30 mouse cellular contexts compared by ENCODE assay signal in the genomic region with DNA sequence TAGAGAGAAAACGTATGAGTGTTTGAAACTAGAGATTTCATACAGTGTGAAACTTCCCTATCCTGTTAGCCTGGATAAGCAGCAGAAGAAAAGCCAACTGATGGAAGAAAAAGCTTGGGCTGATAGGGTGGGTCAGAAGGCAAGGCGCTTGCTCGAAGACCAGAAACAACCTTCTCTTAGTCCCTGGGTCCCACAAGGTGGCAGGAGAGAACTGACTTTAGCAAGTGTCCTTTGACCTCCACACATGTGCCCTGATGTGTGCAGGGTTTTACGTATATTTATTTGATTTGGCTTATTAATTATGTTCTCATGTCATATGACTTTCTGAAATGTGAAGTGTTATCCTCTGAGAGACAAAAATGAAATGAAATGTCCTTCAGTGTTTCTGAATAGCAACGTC.
DNase-seq lines count a peak whose midpoint lies in the region; ATAC-seq and TF ChIP-seq lines count a peak whose summit lies in the region.
"Had no signal": no experiment of that assay in that cellular context is flagged by ENCODE, and none has a peak within 500 bp of the region (broad histone marks: within the 10 kb centered on the region; RNA-seq: fewer than 3 reads in every experiment).

No protein-coding gene starts in this region.

- H3K4me1 ChIP-seq in forebrain, embryonic 11.5 days (replicated peaks; ENCODE audit: control insufficient read depth, insufficient read depth, low read length), result peaks cover 2% of the 10 kb centered on the region; the same call in 1 of the 2 replicates
- peaks cover 16% of the 10 kb centered on the region for H3K4me1 ChIP-seq in forebrain, embryonic 13.5 days
- H3K4me1 ChIP-seq in intestine, postnatal 0 days (replicated peaks; ENCODE audit: control insufficient read depth, insufficient read depth, low read length), result peaks cover 11% of the 10 kb centered on the region; the same call in 1 of the 2 replicates
- H3K4me1 ChIP-seq in intestine, embryonic 16.5 days (ENCODE audit: control insufficient read depth, insufficient read depth, low read length), result peaks cover 25% of the 10 kb centered on the region
- peaks cover 8% of the 10 kb centered on the region; the same call in 1 of the 2 replicates for H3K4me1 ChIP-seq in lung, postnatal 0 days (ENCODE audit: insufficient read depth, low read depth, low read length)

- DNase-seq in forebrain, embryonic 11.5 days (ENCODE audit: low spot score), result peak; percentile 14
- DNase-seq in lung, postnatal 0 days (ENCODE audit: low spot score), result no peak
- no peak for DNase-seq in lung, postnatal 36 days
- peak; percentile 9 for DNase-seq in 416B (ENCODE audit: low read depth)
- no peak for DNase-seq in cerebellum, adult 11 months
- DNase-seq: adrenal gland, postnatal 14 days; cerebellum, adult 11-12 months; cerebellum, adult 9-11 months; embryo, embryonic 11 days; heart, postnatal 10 days; kidney, adult 9 months; layer of hippocampus, postnatal 36 days; left cerebral cortex, postnatal 4 days; liver, embryonic 13.5 days; lung, adult 2 months; lung, postnatal 14 days; right cerebral cortex, postnatal 4 days had no signal

- TF ChIP-seq CTCF in intestine, postnatal 0 days (IDR thresholded peaks at IDR 0.05; ENCODE audit: low read depth), result peak; percentile 62
- TF ChIP-seq CTCF in lung, postnatal 0 days (IDR thresholded peaks at IDR 0.05), result peak; percentile 40

- no peaks in the 10 kb centered on the region for H3K27me3 ChIP-seq in forebrain, embryonic 11.5 days (ENCODE audit: control insufficient read depth, insufficient read depth, low read length)
- no peaks in the 10 kb centered on the region; the same call in 1 of the 2 replicates for H3K27me3 ChIP-seq in forebrain, embryonic 13.5 days
- H3K27me3 ChIP-seq in intestine, postnatal 0 days (replicated peaks; ENCODE audit: control insufficient read depth, insufficient read depth, low read length), result no peaks in the 10 kb centered on the region
- H3K27me3 ChIP-seq in intestine, embryonic 16.5 days (replicated peaks; ENCODE audit: control insufficient read depth, insufficient read depth, low read length), result no peaks in the 10 kb centered on the region
- H3K27me3 ChIP-seq in lung, postnatal 0 days (replicated peaks; ENCODE audit: insufficient read depth, low read length), result no peaks in the 10 kb centered on the region
- H3K27me3 ChIP-seq: embryonic facial prominence, embryonic 12.5 days; liver, embryonic 13.5 days; neural tube, embryonic 12.5 days; Patski had no signal

- no peak for TF ChIP-seq EP300 in lung, postnatal 0 days (IDR thresholded peaks at IDR 0.05)

- 76% methylated on average over 5 of the region's 5 CpGs for WGBS in forebrain, embryonic 11.5 days
- 82% methylated on average over 5 of the region's 5 CpGs for WGBS in forebrain, embryonic 13.5 days
- 86% methylated on average over 5 of the region's 5 CpGs for WGBS in intestine, postnatal 0 days
- WGBS in intestine, embryonic 16.5 days, result 87% methylated on average over 5 of the region's 5 CpGs
- 83% methylated on average over 5 of the region's 5 CpGs for WGBS in lung, postnatal 0 days

- H3K9me3 ChIP-seq in forebrain, embryonic 11.5 days (ENCODE audit: control insufficient read depth, low read length), result no peaks in the 10 kb centered on the region
- no peaks in the 10 kb centered on the region for H3K9me3 ChIP-seq in forebrain, embryonic 13.5 days (replicated peaks)
- H3K9me3 ChIP-seq in intestine, postnatal 0 days (ENCODE audit: control insufficient read depth), result no peaks in the 10 kb centered on the region
- no peaks in the 10 kb centered on the region for H3K9me3 ChIP-seq in intestine, embryonic 16.5 days (ENCODE audit: control insufficient read depth, low read length)
- H3K9me3 ChIP-seq in lung, postnatal 0 days (ENCODE audit: low read length), result no peaks in the 10 kb centered on the region
- H3K9me3 ChIP-seq: embryonic facial prominence, embryonic 12.5 days; hindbrain, embryonic 10.5 days; liver, embryonic 13.5 days; neural tube, embryonic 12.5 days had no signal

- no peak overlapping the region for H3K4me3 ChIP-seq in forebrain, embryonic 11.5 days (ENCODE audit: low read depth, low read length)
- no peak overlapping the region for H3K4me3 ChIP-seq in forebrain, embryonic 13.5 days
- no peak overlapping the region for H3K4me3 ChIP-seq in intestine, postnatal 0 days (ENCODE audit: low read depth, low read length)
- no peak overlapping the region for H3K4me3 ChIP-seq in intestine, embryonic 16.5 days (ENCODE audit: low read length)
- no peak overlapping the region for H3K4me3 ChIP-seq in lung, postnatal 0 days (ENCODE audit: low read depth, low read length)
- H3K4me3 ChIP-seq: embryonic facial prominence, embryonic 12.5 days; hindbrain, embryonic 10.5 days; liver, embryonic 13.5 days; myocyte; neural tube, embryonic 12.5 days had no signal

- no peak for ATAC-seq in forebrain, embryonic 11.5 days (replicated peaks; ENCODE audit: low FRiP score)
- no peak for ATAC-seq in forebrain, embryonic 13.5 days
- no peak for ATAC-seq in intestine, postnatal 0 days
- no peak for ATAC-seq in intestine, embryonic 16.5 days
- no peak for ATAC-seq in lung, postnatal 0 days
- ATAC-seq: forebrain, embryonic 16.5 days; hindbrain, embryonic 16.5 days; midbrain, embryonic 16.5 days; Patski had no signal

- no peak overlapping the region for H3K9ac ChIP-seq in forebrain, embryonic 11.5 days (ENCODE audit: low read length)
- no peak overlapping the region for H3K9ac ChIP-seq in forebrain, embryonic 13.5 days
- H3K9ac ChIP-seq in intestine, postnatal 0 days (ENCODE audit: low read depth, low read length), result no peak overlapping the region
- H3K9ac ChIP-seq in intestine, embryonic 16.5 days (ENCODE audit: low read depth, low read length), result no peak overlapping the region
- H3K9ac ChIP-seq in lung, postnatal 0 days (replicated peaks; ENCODE audit: low read depth), result no peak overlapping the region
- H3K9ac ChIP-seq: embryonic facial prominence, embryonic 12.5 days; liver, embryonic 13.5 days; neural tube, embryonic 12.5 days had no signal

- no peak overlapping the region for H3K27ac ChIP-seq in forebrain, embryonic 11.5 days (ENCODE audit: low read depth, low read length)
- H3K27ac ChIP-seq in forebrain, embryonic 13.5 days, result no peak overlapping the region
- H3K27ac ChIP-seq in intestine, postnatal 0 days (ENCODE audit: low read depth, low read length), result no peak overlapping the region
- H3K27ac ChIP-seq in intestine, embryonic 16.5 days (ENCODE audit: low read length), result no peak overlapping the region
- H3K27ac ChIP-seq in lung, postnatal 0 days (ENCODE audit: low read length), result no peak overlapping the region
- H3K27ac ChIP-seq: embryonic facial prominence, embryonic 12.5 days; hindbrain, embryonic 10.5 days; liver, embryonic 13.5 days; neural tube, embryonic 12.5 days had no signal

- no peaks in the 10 kb centered on the region for H3K36me3 ChIP-seq in forebrain, embryonic 11.5 days (ENCODE audit: control insufficient read depth, insufficient read depth, low read length)
- no peaks in the 10 kb centered on the region for H3K36me3 ChIP-seq in forebrain, embryonic 13.5 days (ENCODE audit: poor library complexity, severe bottlenecking)
- H3K36me3 ChIP-seq in intestine, postnatal 0 days (ENCODE audit: control insufficient read depth, insufficient read depth), result no peaks in the 10 kb centered on the region; the same call in 1 of the 2 replicates
- no peaks in the 10 kb centered on the region for H3K36me3 ChIP-seq in intestine, embryonic 16.5 days (ENCODE audit: control insufficient read depth, insufficient read depth, low read length)
- no peaks in the 10 kb centered on the region for H3K36me3 ChIP-seq in lung, postnatal 0 days (ENCODE audit: insufficient read depth, low read length)
- H3K36me3 ChIP-seq: embryonic facial prominence, embryonic 12.5 days; hindbrain, embryonic 10.5 days; liver, embryonic 13.5 days; neural tube, embryonic 12.5 days had no signal

- H3K4me2 ChIP-seq in forebrain, embryonic 11.5 days (ENCODE audit: low read depth, low read length, severe bottlenecking), result no peak overlapping the region
- H3K4me2 ChIP-seq in forebrain, embryonic 13.5 days, result no peak overlapping the region
- no peak overlapping the region for H3K4me2 ChIP-seq in intestine, postnatal 0 days (replicated peaks; ENCODE audit: low read depth)
- no peak overlapping the region for H3K4me2 ChIP-seq in intestine, embryonic 16.5 days (ENCODE audit: low read depth, low read length)
- H3K4me2 ChIP-seq in lung, postnatal 0 days (replicated peaks; ENCODE audit: low read depth, low read length), result no peak overlapping the region
- H3K4me2 ChIP-seq: embryonic facial prominence, embryonic 12.5 days; heart, embryonic 11.5 days; liver, embryonic 13.5 days; midbrain, embryonic 11.5 days; neural tube, embryonic 12.5 days had no signal

Comparison
In these comparisons a context has a peak if more than half of its experiments do, and no peak if none do; other contexts are left out.
1. DNase-seq: peak in forebrain, embryonic 11.5 days (single experiment) and 416B (single experiment); none in lung, postnatal 0 days (single experiment), lung, postnatal 36 days (single experiment) and cerebellum, adult 11 months (single experiment).